Mouse (Mus musculus): ENCODE measurements around the gene Rai2. TPM values are rescaled to one million over a fixed set of nuclear protein-coding genes. Genes with fewer than 3 reads are reported as not detected.

Gene Rai2
- polyA plus RNA-seq, 1 experiment, result 4.4 TPM

DNA sequence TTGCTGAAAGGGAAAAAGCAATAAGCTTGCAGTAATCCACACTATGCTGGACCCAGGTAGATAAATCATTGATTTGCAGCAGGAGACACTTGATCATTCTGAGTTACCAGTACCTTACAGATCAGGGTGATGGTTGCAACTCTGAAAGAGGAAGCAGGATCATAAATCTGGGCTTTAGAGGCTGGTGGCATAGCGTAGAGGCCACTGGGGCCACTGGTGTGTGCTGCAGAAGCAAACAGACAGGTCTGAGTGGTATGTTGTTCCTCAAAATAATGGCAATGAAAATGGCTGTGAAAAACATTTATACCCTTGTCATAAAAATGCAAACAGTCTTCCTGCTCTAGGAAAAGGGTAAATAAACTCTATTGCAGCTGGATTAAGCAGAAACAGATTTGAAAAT, 9.4 kb downstream of the Rai2 start:
- Histone ChIP-seq H3K27me3 (ENCODE audit: control insufficient read depth, insufficient read depth, low read length) (no peaks in the 10 kb centered on the region), H3K4me3 (ENCODE audit: low read depth, low read length) (no peak overlapping the region), H3K27ac (ENCODE audit: insufficient read depth, low read depth, low read length) (no peak overlapping the region), H3K36me3 (ENCODE audit: control insufficient read depth, insufficient read depth, low read length) (no peaks in the 10 kb centered on the region), H3K4me1 (ENCODE audit: control insufficient read depth, insufficient read depth, insufficient read length, low read length) (no peaks in the 10 kb centered on the region)
- 70% methylated on average over 1 of the region's 1 CpGs for WGBS
- no peak for TF ChIP-seq POLR2A (IDR thresholded peaks at IDR 0.05; ENCODE audit: low read depth, low read length)

DNA sequence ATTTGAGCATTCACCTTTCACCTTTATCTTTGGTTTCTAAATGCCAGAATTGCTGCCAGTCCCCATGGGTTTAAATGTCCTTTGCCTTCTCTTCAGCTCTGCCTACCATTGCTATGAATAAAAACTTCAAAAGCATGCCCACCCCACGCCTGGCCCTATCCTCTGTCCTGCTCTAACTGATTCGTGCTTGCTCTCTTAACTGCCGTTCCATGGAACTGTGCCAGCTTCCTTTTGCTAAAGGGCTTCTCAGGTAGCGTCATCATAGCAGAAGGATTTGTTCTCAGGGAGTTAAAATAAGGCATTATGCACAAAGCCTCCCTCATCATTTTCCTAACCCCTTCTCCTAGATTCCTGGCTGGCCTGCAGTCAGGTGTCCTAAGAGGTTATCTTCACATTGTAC, 11.6 kb downstream of the Rai2 start:
- TF ChIP-seq POLR2A (IDR thresholded peaks at IDR 0.05; ENCODE audit: low read depth, low read length), result no peak
- no peak for TF ChIP-seq CTCF (IDR thresholded peaks at IDR 0.05; ENCODE audit: extremely low read depth, insufficient read length, insufficient replicate concordance, low read depth, low read length)
- Histone ChIP-seq H3K27ac (ENCODE audit: insufficient read depth, low read depth, low read length) (no peak overlapping the region), H3K4me3 (ENCODE audit: low read depth, low read length) (no peak overlapping the region), H3K4me1 (ENCODE audit: control insufficient read depth, insufficient read depth, insufficient read length, low read length) (no peaks in the 10 kb centered on the region), H3K27me3 (ENCODE audit: control insufficient read depth, insufficient read depth, low read length) (no peaks in the 10 kb centered on the region), H3K36me3 (ENCODE audit: control insufficient read depth, insufficient read depth, low read length) (no peaks in the 10 kb centered on the region)
- WGBS, result 25% methylated on average over 4 of the region's 4 CpGs

DNA sequence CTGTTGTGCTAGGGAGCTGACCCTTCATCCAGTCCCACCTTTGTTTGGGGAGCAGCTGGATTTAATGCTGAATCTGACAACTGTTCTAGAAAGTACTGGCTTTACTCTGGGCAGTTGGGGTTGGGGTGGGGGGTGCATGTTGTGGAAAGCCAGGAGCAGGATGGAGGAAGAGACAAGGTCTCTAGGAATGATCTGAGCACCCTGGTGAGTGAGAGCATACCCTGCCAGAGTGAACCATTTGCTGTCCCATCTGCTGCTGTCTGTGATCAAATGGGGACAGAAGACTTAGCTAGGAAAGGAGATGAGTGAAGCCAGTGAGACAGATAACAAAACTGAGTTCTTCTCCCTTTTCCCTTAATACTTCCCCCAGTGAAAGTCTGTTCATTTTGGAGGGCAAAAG, 13.2 kb downstream of the Rai2 start:
- TF ChIP-seq CTCF (IDR thresholded peaks at IDR 0.05; ENCODE audit: extremely low read depth, insufficient read length, insufficient replicate concordance, low read depth, low read length), result no peak
- H3K27ac ChIP-seq (ENCODE audit: insufficient read depth, low read depth, low read length), result no peak overlapping the region
- H3K4me1 ChIP-seq (ENCODE audit: control insufficient read depth, insufficient read depth, insufficient read length, low read length), result no peaks in the 10 kb centered on the region
- H3K4me3 ChIP-seq (ENCODE audit: low read depth, low read length), result no peak overlapping the region
- H3K27me3 ChIP-seq (ENCODE audit: control insufficient read depth, insufficient read depth, low read length), result no peaks in the 10 kb centered on the region
- H3K36me3 ChIP-seq (ENCODE audit: control insufficient read depth, insufficient read depth, low read length), result no peaks in the 10 kb centered on the region

DNA sequence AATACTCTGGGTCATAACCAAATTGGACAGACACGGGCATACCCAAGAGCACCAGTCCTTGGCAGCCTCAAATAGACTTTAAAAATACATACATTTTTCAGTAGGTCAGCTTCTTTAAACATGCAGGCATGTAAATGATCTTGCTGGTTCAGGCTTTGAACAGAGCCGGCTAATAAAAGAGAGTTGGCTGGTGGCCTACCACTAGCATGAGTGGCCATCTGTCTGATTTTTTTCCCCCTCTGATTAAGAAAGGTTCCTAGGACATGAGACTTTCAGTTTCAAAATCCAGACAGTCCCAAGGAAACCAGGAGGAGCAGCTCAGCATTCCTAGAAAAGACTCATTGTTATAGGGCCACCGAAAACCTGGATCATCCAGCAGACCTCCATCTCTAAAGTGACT, 15.0 kb downstream of the Rai2 start:
- Histone ChIP-seq H3K27ac (ENCODE audit: insufficient read depth, low read depth, low read length) (no peak overlapping the region), H3K4me3 (ENCODE audit: low read depth, low read length) (no peak overlapping the region), H3K4me1 (ENCODE audit: control insufficient read depth, insufficient read depth, insufficient read length, low read length) (no peaks in the 10 kb centered on the region), H3K36me3 (ENCODE audit: control insufficient read depth, insufficient read depth, low read length) (no peaks in the 10 kb centered on the region), H3K27me3 (ENCODE audit: control insufficient read depth, insufficient read depth, low read length) (no peaks in the 10 kb centered on the region)
- 56% methylated on average over 3 of the region's 3 CpGs for WGBS
- TF ChIP-seq POLR2A (IDR thresholded peaks at IDR 0.05; ENCODE audit: low read depth, low read length), result no peak
- no peak for TF ChIP-seq CTCF (IDR thresholded peaks at IDR 0.05; ENCODE audit: extremely low read depth, insufficient read length, insufficient replicate concordance, low read depth, low read length)

DNA sequence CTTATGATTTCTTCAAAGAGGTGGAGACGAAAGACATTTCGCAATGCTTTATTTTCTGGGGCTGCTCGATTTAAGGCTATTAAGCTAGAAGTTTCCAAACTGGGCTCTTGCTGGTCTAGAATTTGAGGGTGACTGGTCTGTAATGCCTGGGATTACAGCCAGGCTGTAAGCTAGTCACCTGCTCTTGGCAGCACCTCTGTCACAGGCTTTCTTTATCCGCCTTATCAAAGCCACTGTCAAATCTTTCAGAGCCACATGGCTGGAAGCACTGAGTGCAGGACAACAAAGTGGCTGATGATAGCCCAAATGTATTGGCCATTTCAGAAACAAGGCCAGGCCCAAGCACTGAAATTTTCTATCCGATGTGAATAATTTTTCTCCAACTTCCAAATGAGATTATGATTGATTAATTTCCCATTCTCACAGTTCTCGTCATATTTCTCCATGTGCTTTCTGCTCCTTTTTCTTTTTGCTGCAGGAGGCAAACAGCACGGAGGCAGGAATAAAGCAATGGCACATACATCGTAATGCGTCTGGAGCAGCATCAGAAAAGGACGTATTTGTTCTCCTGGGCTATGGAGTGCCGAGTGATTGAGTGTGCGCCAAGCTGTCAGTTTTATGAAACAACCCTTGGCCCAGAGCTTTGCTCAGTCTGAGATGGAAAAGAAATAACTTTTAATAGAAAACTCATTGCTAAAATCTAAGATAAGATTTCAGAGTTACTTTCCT, 16.9 kb downstream of the Rai2 start:
- Histone ChIP-seq H3K4me1 (ENCODE audit: control insufficient read depth, insufficient read depth, insufficient read length, low read length) (no peaks in the 10 kb centered on the region), H3K4me3 (ENCODE audit: low read depth, low read length) (no peak overlapping the region), H3K27ac (ENCODE audit: insufficient read depth, low read depth, low read length) (no peak overlapping the region), H3K27me3 (ENCODE audit: control insufficient read depth, insufficient read depth, low read length) (no peaks in the 10 kb centered on the region), H3K36me3 (ENCODE audit: control insufficient read depth, insufficient read depth, low read length) (no peaks in the 10 kb centered on the region)
- TF ChIP-seq CTCF (IDR thresholded peaks at IDR 0.05; ENCODE audit: extremely low read depth, insufficient read length, insufficient replicate concordance, low read depth, low read length) (no peak), POLR2A (IDR thresholded peaks at IDR 0.05; ENCODE audit: low read depth, low read length) (no peak)
- 80% methylated on average over 12 of the region's 12 CpGs for whole genome bisulfite sequencing

DNA sequence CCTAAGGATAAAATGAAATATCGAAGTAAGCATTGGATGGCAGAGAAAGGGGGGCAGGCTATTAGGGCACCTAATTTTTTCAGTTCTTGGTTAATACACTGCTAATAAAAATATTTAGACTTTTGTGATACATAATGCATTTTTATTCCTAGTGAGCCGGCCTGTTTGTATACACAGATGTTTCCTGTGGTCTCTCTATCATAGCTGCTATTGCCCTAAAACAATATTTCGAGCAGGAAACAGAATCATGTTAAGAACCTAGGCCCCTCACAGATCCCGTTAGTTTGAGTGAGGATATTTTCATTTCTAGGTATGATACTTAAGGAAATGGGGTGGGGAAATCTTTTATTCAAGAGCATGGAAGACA, 17.4 kb downstream of the Rai2 start:
- 70% methylated on average over 4 of the region's 4 CpGs for WGBS
- Histone ChIP-seq H3K36me3 (ENCODE audit: control insufficient read depth, insufficient read depth, low read length) (no peaks in the 10 kb centered on the region), H3K27ac (ENCODE audit: insufficient read depth, low read depth, low read length) (no peak overlapping the region), H3K4me3 (ENCODE audit: low read depth, low read length) (no peak overlapping the region), H3K27me3 (ENCODE audit: control insufficient read depth, insufficient read depth, low read length) (no peaks in the 10 kb centered on the region), H3K4me1 (ENCODE audit: control insufficient read depth, insufficient read depth, insufficient read length, low read length) (no peaks in the 10 kb centered on the region)
- no peak for TF ChIP-seq POLR2A (IDR thresholded peaks at IDR 0.05; ENCODE audit: low read depth, low read length)
- TF ChIP-seq CTCF (IDR thresholded peaks at IDR 0.05; ENCODE audit: extremely low read depth, insufficient read length, insufficient replicate concordance, low read depth, low read length), result no peak

DNA sequence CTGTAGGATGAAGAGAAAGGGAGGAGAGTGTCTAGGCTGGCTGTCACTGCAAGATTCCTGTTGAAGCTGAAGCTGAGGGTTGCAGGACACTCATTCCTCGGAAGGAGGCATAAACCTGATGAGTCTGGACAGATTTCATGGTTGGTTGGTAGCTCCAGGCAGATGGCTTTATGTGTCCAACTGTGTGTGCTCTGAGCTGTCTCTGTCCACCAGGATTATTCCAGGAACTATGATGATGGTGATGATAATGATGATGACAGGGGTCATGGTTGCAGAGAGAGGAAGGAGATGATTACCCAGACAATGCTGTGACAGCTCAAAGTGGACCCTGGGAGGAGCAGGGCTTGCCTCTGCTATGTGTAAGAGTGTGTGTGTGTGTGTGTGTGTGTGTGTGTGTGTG, 22.5 kb downstream of the Rai2 start:
- no peaks in the 10 kb centered on the region for H3K27me3 ChIP-seq (ENCODE audit: control insufficient read depth, insufficient read depth, low read length)
- H3K4me1 ChIP-seq (ENCODE audit: control insufficient read depth, insufficient read depth, insufficient read length, low read length), result no peaks in the 10 kb centered on the region
- no peak overlapping the region for H3K4me3 ChIP-seq (ENCODE audit: low read depth, low read length)
- H3K36me3 ChIP-seq (ENCODE audit: control insufficient read depth, insufficient read depth, low read length), result no peaks in the 10 kb centered on the region
- WGBS, result 73% methylated on average over 1 of the region's 1 CpGs
- H3K27ac ChIP-seq (ENCODE audit: insufficient read depth, low read depth, low read length), result no peak overlapping the region
- no peak for TF ChIP-seq POLR2A (IDR thresholded peaks at IDR 0.05; ENCODE audit: low read depth, low read length)
- no peak for TF ChIP-seq CTCF (IDR thresholded peaks at IDR 0.05; ENCODE audit: extremely low read depth, insufficient read length, insufficient replicate concordance, low read depth, low read length)

DNA sequence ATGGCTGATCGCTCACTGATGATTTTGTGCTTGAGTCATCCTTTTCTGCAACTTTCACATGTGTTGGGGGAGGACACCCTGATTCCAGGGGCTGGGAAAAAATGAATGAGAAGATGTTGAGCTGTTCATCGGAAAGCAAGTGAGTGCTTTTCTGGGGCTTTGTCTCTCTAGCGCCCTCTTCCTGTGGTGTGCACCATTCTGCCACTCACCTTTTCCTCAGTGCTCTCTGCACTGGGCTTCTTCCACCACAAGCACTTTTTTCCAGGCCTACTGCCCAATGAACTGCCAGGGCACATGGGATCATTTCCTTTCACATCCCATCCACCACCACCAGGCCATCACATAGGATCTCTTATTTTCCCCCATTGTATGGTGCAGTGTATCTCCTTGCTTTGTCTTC, 26.2 kb downstream of the Rai2 start:
- WGBS, result 66% methylated on average over 3 of the region's 3 CpGs

More for the DNA sequence above, 26.2 kb downstream of the Rai2 start:
- no peaks in the 10 kb centered on the region for H3K36me3 ChIP-seq (ENCODE audit: control insufficient read depth, insufficient read depth, low read length)
- H3K4me3 ChIP-seq (ENCODE audit: low read depth, low read length), result no peak overlapping the region
- TF ChIP-seq CTCF (IDR thresholded peaks at IDR 0.05; ENCODE audit: extremely low read depth, insufficient read length, insufficient replicate concordance, low read depth, low read length) (peak; percentile 10; the same call in 1 of the 2 replicates), POLR2A (IDR thresholded peaks at IDR 0.05; ENCODE audit: low read depth, low read length) (no peak)
- no peaks in the 10 kb centered on the region for H3K27me3 ChIP-seq (ENCODE audit: control insufficient read depth, insufficient read depth, low read length)
- H3K4me1 ChIP-seq (ENCODE audit: control insufficient read depth, insufficient read depth, insufficient read length, low read length), result no peaks in the 10 kb centered on the region
- no peak overlapping the region for H3K27ac ChIP-seq (ENCODE audit: insufficient read depth, low read depth, low read length)

Data from small intestine, adult 2 months (tissue).